Mouse (Mus musculus) thymus, adult 2 months (tissue): ENCODE data around the gene Dab1. TPM values are rescaled to one million over a fixed set of nuclear protein-coding genes. Genes with fewer than 3 reads are reported as not detected.

Experiments used
- DNase-seq: peaks from one replicate; pipeline ENCODE4 v3.0.0; 2021
- H3K27ac ChIP-seq: fragments of 200-500 bp; 2 replicates; pipeline ENCODE4 v1.5.1; 2012; ENCODE audit warnings: low read length, control low read depth; ENCODE audit not compliant: control insufficient read depth, insufficient read depth
- H3K27me3 ChIP-seq: fragments of 200-500 bp; 2 replicates; pipeline ENCODE4 v1.6.1; 2012; ENCODE audit warnings: mild to moderate bottlenecking, low read length, moderate library complexity, mixed read lengths; ENCODE audit not compliant: control insufficient read depth, insufficient read depth
- H3K36me3 ChIP-seq: fragments of 200-500 bp; 2 replicates; pipeline ENCODE4 v1.6.1; 2012; ENCODE audit warnings: mild to moderate bottlenecking, low read length, moderate library complexity; ENCODE audit not compliant: control insufficient read depth, insufficient read depth
- H3K4me1 ChIP-seq: fragments of 200-500 bp; replicated peaks from 2 replicates; pipeline ENCODE4 v1.6.1; 2012; ENCODE audit warnings: low read length; ENCODE audit not compliant: control insufficient read depth, insufficient read depth
- H3K4me3 ChIP-seq: fragments of 200-500 bp; 2 replicates; pipeline ENCODE4 v1.5.1; 2012; ENCODE audit warnings: mild to moderate bottlenecking, low read length, control low read depth, moderate library complexity; ENCODE audit not compliant: control insufficient read depth, insufficient read depth
- CTCF ChIP-seq: fragments of 200-500 bp; IDR thresholded peaks from 2 replicates; pipeline ENCODE4 v1.5.1; 2012; ENCODE audit warnings: mild to moderate bottlenecking, control low read depth, low read length, moderate library complexity, borderline replicate concordance; ENCODE audit not compliant: control insufficient read depth, poor library complexity, insufficient read depth; ENCODE audit errors: extremely low read depth
- POLR2A ChIP-seq: fragments of 200-500 bp; IDR thresholded peaks from 2 replicates; pipeline ENCODE4 v1.6.1; 2012; ENCODE audit warnings: mild to moderate bottlenecking, low read length, control low read depth, moderate library complexity; ENCODE audit not compliant: control insufficient read depth, poor library complexity, insufficient read depth; ENCODE audit errors: extremely low read depth
- WGBS: fragments of 180-500 bp; shearing (Covaris S2); methylation state at CpG from one replicate; pipeline ENCODE4 v1.1.7; 2018; 5-methylcytosine and 5-hydroxymethylcytosine counted together
- polyA plus RNA-seq: library from polyadenylated mRNA; depleted of rRNA; stranded (reverse); fragments of >200 nt; gene quantifications from 2 replicates; pipeline ENCODE4 v1.2.3, GENCODE M21; 2012

Gene Dab1
- polyA plus RNA-seq, 1 experiment: 0.28 TPM

DNA sequence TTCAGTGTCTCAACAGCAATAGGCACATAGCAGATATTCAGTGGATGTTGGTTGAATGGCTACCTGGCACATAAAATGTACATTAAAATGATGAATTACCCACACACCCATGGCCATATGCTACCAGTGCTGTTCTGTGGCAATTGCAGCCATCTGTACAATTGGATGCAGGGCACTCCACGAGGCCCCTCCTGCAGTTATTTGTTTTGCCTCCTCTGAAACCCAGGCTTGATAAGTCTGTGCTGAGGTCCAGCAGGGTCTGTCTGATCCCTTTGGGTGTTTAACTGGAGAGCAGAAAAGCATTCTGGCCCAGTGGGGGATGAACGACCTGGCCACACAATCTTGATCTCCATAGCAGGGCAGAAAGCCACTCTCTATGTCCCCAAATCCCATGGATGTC, 796.3 kb downstream of the Dab1 start:
- no peaks in the 10 kb centered on the region for H3K4me1 ChIP-seq
- WGBS: 77% methylated on average over 2 of the region's 2 CpGs

DNA sequence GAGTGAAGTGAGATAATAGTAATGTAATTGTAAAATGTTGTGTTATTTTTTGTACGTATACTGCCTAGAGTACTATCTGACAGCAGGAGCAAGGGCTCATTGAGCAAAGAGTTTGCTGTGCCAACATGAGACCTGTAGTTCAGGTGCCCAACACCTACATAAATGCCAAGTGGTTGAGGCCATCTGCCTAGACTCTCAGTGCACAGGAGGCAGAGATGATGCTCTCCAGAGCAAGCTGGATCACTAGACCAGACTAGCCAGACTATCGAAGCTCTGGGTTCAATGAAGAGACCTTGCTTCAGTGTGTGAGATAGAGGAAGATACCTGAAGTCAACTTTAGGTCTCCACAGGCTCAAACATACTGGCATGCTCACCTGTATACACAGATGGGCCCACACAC, 799.2 kb downstream of the Dab1 start:
- no peaks in the 10 kb centered on the region for H3K27me3 ChIP-seq
- 95% methylated on average over 2 of the region's 2 CpGs for WGBS
- H3K4me1 ChIP-seq: no peaks in the 10 kb centered on the region

More for the DNA sequence above, 796.3 kb downstream of the Dab1 start:
- Histone ChIP-seq H3K27me3 (no peaks in the 10 kb centered on the region), H3K27ac (no peak overlapping the region), H3K36me3 (no peaks in the 10 kb centered on the region), H3K4me3 (no peak overlapping the region)
- no peak for TF ChIP-seq CTCF
- TF ChIP-seq POLR2A: no peak
- DNase-seq: no peak

GRCm38 (mm10) chr4:104420983-104421680, 802.0 kb downstream of the Dab1 start:
- Histone ChIP-seq H3K4me3 (no peak overlapping the region), H3K27me3 (no peaks in the 10 kb centered on the region), H3K36me3 (no peaks in the 10 kb centered on the region), H3K27ac (no peak overlapping the region), H3K4me1 (no peaks in the 10 kb centered on the region)
- TF ChIP-seq POLR2A (no peak), CTCF (no peak)
- 96% methylated on average over 12 of the region's 12 CpGs for WGBS
- DNase-seq: no peak

More for the DNA sequence above, 799.2 kb downstream of the Dab1 start:
- Histone ChIP-seq H3K4me3 (no peak overlapping the region), H3K27ac (no peak overlapping the region), H3K36me3 (no peaks in the 10 kb centered on the region)
- no peak for TF ChIP-seq POLR2A
- TF ChIP-seq CTCF: no peak
- no peak for DNase-seq

DNA sequence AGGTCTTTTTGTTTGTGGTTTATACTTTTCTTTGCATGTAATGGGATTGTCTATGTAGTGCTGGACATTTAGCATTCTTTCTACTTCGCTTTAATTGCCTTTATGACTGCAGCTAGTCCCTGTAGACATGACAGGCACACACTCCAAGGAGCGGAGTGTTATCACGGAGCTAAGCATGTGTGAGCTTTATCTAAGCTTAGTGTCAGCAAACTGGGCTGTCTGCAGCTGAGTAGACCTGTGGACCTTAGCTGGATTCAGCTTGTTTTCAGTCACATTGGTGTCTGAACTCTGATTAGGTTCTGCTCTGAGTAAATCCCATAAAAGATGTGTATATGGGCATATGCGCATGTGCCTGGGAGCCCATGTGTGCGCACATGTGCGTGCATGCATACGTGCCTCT, 810.0 kb downstream of the Dab1 start:
- DNase-seq: no peak
- no peak overlapping the region for H3K27ac ChIP-seq
- no peaks in the 10 kb centered on the region for H3K36me3 ChIP-seq
- WGBS: 88% methylated on average over 7 of the region's 7 CpGs
- H3K4me1 ChIP-seq: no peaks in the 10 kb centered on the region
- H3K27me3 ChIP-seq: no peaks in the 10 kb centered on the region
- no peak for TF ChIP-seq POLR2A
- no peak for TF ChIP-seq CTCF
- no peak overlapping the region for H3K4me3 ChIP-seq

DNA sequence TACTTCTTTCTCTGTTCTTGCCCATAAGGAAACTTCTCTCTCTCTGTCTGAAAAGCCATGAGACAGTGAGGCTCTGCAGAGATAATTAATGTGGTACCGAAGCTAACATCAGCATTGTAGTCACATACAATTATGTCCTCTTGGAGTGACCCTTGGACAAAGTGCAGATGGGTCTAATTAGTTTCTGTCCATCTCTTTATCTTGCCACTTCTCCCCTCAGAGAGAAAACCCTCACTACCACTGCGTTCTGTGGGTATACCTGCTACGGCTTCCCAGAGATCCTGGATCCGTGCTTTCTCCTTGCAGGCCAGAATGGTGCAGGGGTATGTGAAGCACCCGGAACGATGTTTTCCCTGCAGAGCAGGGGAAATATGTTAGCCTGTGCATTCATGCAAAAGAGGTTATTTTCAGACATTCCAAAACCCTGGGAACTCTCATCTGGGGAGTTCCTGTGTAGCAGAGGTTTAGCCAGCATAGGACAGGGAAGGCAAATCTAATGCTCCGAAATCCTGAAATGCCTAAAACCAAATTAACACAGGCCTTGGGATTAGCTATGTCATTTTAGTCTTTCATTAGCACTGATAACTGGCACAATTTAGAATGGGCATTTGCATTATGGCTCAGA, 812.2 kb downstream of the Dab1 start:
- TF ChIP-seq POLR2A (no peak), CTCF (no peak)
- no peak for DNase-seq
- Histone ChIP-seq H3K4me3 (no peak overlapping the region), H3K36me3 (no peaks in the 10 kb centered on the region), H3K27ac (no peak overlapping the region), H3K27me3 (no peaks in the 10 kb centered on the region), H3K4me1 (no peaks in the 10 kb centered on the region)
- WGBS: 92% methylated on average over 7 of the region's 7 CpGs

DNA sequence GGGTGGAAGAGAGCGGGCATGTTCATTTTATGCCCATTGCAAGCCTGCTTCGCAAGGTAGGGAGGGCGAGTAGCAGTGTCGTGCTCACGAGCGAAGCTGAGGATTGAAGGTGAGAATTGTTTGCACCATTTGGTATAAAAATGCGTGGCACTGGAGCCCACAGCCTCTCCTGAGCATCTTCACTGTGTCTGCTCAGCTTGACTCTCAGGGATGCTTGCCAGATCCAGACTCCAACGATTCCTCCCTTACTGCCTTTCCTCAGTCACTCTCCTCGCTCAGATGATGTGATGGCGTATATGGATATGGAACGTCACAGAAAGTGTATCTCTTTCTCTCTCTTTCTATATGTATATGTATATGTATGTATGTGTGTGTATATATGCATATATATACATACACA, 813.0 kb downstream of the Dab1 start:
- Histone ChIP-seq H3K4me1 (no peaks in the 10 kb centered on the region), H3K4me3 (no peak overlapping the region), H3K27me3 (no peaks in the 10 kb centered on the region), H3K27ac (no peak overlapping the region), H3K36me3 (no peaks in the 10 kb centered on the region)
- DNase-seq: no peak
- TF ChIP-seq CTCF (no peak), POLR2A (no peak)
- 91% methylated on average over 11 of the region's 11 CpGs for WGBS

DNA sequence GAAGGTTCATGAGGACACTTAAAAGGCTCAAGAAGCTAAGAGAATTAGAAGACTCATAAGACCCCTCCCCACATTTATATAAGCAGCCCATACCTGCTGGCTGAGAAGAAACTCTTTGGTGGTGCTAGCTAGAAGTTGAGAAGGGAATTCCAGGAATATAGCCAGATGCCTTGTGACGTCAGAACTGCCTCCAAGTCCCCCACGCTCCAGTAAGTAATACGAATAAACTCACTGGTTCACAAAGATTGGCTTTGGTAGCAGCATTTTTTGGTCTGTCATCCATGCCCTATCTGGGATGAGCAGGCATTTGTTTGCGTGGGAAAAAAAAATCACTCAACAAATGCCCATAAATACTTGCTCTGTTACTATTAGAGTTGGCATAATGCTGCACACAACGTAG, 816.6 kb downstream of the Dab1 start:
- 89% methylated on average over 5 of the region's 5 CpGs for WGBS
- TF ChIP-seq CTCF: no peak
- no peak for TF ChIP-seq POLR2A
- Histone ChIP-seq H3K27me3 (no peaks in the 10 kb centered on the region), H3K36me3 (no peaks in the 10 kb centered on the region), H3K27ac (no peak overlapping the region), H3K4me1 (no peaks in the 10 kb centered on the region), H3K4me3 (no peak overlapping the region)
- no peak for DNase-seq
